Mouse (Mus musculus) inflammation-experienced regulatory T-cells, adult 6 months (primary cell): ENCODE results near the gene Dynlt1b. TPM values are rescaled to one million over a fixed set of nuclear protein-coding genes. Genes with fewer than 3 reads are reported as not detected.
A peak's percentile ranks its signal among the peaks of the same experiment; 100 is the strongest.
"Not testable (repeated sequence)": the region's sequence is repeated elsewhere in the genome, so short reads cannot be mapped to it uniquely, and the experiment has no call there.

ENCODE experiments used
- ATAC-seq: one replicate; pipeline ENCODE4 v1.8.0; 2017
- polyA plus RNA-seq, 3 experiments: library from polyadenylated mRNA; unstranded; fragments of 100-300 nt; shearing (Covaris generic); gene quantifications; one replicate each; pipeline ENCODE4 v1.2.1; 2017

Dynlt1b gene
- polyA plus RNA-seq, 3 experiments from 2014 or later: 120 to 197 (median 161) TPM

GRCm38 (mm10) chr17:6424294-6424980 is 5.5 kb upstream of the Dynlt1b start:
- ATAC-seq: peak; percentile 16

- ATAC-seq: not testable (repeated sequence)
Measured at GRCm38 (mm10) chr17:6425325-6425724, 4.6 kb upstream of the Dynlt1b start.

GRCm38 (mm10) chr17:6426869-6427268 is 3.0 kb upstream of the Dynlt1b start:
- not testable (repeated sequence) for ATAC-seq

GRCm38 (mm10) chr17:6428926-6429325 is 986 bp upstream of the Dynlt1b start:
- ATAC-seq: not testable (repeated sequence)

DNA sequence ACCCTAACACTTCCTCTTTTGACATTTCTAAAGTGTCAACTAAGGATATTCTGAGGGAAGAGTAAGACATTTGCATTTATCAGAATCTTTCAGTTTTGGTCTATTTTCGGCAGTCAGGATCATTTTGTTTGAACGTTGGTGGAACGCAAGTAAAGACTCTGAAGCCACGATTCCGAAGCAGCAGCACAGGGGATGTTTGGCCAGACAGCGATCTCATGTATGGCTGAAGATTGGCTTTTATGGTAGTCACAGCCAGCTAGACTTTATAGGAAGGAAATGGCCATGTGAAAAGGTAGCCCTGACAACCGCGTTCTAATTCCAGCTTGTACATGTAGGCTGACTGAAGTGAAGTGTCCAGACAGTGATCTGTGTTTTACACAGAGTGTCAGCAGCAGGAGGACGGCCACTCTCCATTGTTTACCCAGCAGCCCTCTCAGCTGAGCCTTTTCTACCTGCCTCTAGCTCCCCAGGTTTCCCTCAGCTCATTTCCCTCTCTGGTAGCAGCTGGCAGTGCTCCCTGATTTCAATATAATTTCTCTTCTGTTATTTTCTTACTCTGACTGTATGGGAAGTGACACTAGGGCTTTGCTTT is 594 bp downstream of the Dynlt1b start:
- not testable (repeated sequence) for ATAC-seq

DNA sequence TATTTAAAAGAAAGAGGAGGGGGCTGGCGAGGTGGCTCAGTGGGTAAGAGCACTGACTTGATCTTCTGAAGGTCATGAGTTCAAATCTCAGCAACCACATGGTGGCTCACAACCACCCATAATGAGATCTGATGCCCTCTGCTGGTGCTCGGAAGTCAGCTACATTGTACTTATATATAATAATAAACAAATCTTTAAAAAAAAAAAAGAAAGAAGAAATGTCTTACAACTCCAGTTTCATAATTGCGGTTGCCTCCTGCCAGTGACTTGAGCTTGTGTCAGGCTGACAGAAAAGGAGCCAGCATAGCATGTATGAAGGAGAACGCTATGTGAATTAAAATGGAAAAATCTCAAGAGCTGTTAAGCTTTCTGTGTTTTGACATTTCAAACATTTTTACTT is 2.5 kb downstream of the Dynlt1b start:
- not testable (repeated sequence) for ATAC-seq

DNA sequence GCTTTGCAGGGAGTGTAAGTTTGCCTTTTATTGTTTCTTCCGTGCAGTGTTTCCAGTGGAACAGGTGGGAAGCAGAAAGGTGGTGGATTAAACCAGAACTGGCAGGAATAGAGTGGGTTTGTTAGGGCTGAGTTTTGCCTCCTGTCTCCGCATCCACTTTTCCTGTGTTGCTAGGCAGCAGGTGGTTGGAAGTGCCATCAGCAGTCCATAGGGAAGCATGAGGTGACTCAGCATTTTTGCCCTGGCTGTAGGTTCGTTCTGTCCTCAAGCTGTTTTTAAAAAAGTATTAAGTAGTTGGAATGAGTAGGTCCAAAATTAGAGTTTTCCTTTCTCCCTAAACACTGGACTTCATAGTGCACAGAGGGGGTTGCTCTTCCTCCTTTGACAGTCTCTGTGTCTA is 3.8 kb downstream of the Dynlt1b start:
- not testable (repeated sequence) for ATAC-seq

GRCm38 (mm10) chr17:6438080-6438479 is 8.2 kb downstream of the Dynlt1b start:
- not testable (repeated sequence) for ATAC-seq

DNA sequence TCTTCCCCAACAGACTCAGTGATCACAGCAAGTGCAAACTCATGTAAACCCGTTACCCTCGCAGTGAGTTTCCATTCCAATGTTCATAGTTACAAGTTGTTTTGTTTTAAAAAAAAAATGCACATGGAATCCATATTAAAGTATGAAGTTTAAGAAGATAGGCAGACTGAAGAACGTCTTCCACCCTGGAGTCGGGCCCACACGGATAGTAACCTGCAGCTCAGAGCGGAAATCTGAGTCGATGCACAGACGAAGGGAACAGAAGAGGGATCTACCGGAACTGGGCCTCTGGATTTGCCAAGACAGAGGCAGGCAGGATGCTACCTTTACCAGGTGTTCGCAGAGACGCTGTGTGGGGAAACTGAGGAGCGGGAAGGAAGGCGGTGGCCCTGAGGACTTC is 10.0 kb downstream of the Dynlt1b start:
- ATAC-seq: not testable (repeated sequence)

DNA sequence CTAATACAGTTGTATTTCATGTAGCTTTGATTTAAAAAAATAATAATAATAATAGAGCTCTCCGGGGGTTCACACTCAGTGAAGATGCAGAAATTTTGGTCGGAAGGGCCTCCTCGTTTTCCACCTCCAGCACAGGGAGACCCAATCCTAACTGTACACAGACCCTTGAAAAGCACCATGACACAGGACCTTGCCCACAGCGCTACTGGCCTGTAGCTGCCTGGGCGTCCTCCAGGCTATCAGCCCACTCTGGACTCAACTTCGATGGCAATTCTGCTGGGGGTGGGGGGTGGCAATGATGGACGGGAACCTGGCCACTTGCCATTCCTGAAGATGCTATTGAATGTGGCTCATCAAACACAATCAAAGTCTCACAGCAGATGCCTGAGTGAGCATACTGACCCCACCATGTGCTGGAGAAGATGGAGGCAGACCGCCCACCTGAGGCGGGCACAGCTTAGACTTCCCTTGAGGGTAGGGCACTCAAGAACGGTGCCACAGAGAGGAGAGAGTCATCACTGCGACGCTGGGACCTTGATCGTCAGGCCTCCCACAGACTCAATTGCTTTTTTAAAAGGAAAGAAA is 10.7 kb downstream of the Dynlt1b start:
- not testable (repeated sequence) for ATAC-seq

DNA sequence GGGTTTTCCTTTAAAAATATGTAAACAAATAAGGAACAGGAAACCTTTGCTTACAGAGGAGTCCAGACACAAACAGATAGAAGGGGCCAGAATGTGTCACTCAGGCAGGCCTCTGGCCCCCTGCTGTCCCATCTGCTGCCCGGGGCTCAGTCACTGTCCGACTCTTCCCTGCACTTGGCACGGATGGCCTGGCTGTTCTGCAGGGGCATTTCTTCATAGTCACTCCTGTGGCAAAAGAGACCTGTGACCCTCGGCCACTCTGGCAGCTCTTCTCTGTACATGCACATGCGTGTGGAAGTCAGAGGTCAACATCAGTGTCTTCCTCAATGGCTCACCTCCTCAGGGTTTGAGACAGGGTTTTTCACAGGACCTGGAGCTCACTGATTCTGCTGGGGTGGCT is 11.3 kb downstream of the Dynlt1b start:
- not testable (repeated sequence) for ATAC-seq

- not testable (repeated sequence) for ATAC-seq
Measured at GRCm38 (mm10) chr17:6442513-6442912, 12.6 kb downstream of the Dynlt1b start.

DNA sequence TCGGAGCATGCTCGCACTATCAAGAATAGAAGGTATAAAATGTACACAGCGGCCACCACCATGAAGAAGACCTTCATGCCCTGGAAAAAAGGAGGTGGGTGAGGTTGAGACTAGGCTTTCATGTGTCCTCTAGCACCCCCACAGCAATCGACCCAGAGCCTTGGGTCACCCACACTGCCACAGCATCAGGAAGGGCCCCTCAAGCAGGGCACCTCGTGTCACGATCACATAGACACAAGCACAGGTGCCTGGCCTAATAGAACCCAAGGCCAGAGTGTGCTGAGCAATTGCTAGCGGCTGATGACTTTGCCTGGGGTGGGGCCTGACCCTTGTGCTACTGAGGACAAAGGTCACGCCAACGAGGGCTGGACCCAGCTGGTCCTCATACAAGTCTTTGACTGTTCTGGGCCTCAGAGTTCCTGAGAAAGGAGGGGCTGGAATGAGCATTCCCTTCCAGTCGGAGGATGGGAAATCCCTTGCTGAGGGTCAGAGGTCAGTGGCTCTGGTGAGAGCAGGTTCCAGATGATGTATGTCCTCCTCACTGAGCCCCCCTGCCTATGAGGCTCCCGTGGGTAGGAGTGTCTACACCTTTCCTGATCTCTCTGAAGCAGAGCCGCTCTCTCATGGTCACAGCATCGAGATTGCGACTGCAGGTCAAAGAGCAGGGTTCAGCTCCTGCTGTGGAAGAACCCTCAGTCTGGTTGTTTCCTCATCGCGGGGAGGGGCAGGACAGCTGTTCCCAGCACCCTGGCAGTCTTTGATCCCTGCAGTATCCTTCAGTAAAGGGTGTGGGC is 16.1 kb downstream of the Dynlt1b start:
- not testable (repeated sequence) for ATAC-seq

DNA sequence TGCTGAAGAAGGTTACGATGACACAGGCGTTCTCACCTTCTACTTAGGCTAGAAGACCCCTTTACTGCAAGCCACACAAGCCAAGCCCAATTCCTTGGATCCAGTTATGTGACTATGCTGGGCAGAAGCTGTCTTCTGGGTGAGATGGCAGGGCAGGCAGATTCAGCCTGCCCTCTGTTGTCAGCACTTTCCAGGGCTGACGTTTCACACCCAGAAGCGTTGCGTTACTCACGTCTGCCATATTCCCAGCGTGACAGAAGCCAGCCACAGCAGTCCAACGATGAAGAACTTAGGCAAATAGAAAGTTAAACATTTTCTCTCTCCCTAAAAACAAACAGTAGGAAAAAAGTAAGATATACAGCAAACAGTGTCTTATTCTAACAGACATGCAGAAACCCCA is 18.4 kb downstream of the Dynlt1b start:
- ATAC-seq: not testable (repeated sequence)

- not testable (repeated sequence) for ATAC-seq
Measured at GRCm38 (mm10) chr17:6449166-6449565, 19.3 kb downstream of the Dynlt1b start.

DNA sequence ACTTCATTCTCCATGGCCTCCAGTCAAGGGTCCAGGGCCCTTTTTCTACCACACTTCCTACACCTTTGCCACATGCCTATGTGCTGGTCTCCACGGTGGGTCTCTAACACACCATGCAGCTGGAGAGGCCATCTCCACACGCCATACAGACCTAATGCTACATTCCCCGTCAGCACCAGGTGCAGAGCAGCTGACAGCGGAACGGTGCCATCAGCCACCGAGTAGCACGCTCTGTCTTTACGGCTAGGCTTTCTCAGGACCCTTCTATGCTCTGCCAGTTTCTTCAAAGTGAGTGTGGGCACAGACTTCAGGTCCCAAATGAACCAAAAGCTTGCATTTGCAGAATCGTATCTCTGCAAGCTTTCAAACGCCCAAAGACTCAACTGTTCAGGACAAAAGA is 21.3 kb downstream of the Dynlt1b start:
- not testable (repeated sequence) for ATAC-seq

- not testable (repeated sequence) for ATAC-seq
Measured at GRCm38 (mm10) chr17:6452689-6453088, 22.8 kb downstream of the Dynlt1b start.

DNA sequence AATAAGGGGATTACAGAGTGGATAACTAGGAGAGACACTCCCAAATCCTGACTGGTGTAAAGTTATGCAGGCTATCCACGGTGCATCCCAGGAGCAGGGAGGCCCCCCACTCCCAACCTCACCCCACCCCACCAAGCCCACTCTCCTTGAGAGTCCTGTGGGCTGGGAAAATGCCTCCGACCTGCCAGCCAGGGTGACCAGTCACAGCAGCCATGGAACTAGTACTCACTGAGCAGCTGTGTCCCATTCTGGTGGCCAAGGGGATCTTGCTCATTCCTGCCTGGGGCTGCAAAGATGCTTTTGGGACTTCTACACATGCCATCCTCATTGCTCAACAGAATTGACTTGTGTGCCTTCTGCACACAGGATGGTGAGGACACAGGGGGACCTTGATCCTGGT is 24.8 kb downstream of the Dynlt1b start:
- ATAC-seq: not testable (repeated sequence)

- ATAC-seq: not testable (repeated sequence)
Measured at GRCm38 (mm10) chr17:6455883-6456282, 26.0 kb downstream of the Dynlt1b start.

GRCm38 (mm10) chr17:6456614-6457402 is 26.9 kb downstream of the Dynlt1b start:
- not testable (repeated sequence) for ATAC-seq

GRCm38 (mm10) chr17:6461083-6461595 is 31.2 kb downstream of the Dynlt1b start:
- not testable (repeated sequence) for ATAC-seq

GRCm38 (mm10) chr17:6465735-6466134 is 35.8 kb downstream of the Dynlt1b start:
- not testable (repeated sequence) for ATAC-seq
